Mouse (Mus musculus) G1E (cell line): ENCODE measurements around the gene Cacng2. TPM values are rescaled to one million over a fixed set of nuclear protein-coding genes. Genes with fewer than 3 reads are reported as not detected.

Experiments
- ATAC-seq: 2 replicates; pipeline ENCODE4 v1.8.0; 2016; ENCODE audit warnings: mild to moderate bottlenecking; ENCODE audit not compliant: insufficient number of reproducible peaks, poor library complexity, low FRiP score, severe bottlenecking; ENCODE audit errors: extremely low read depth
- DNase-seq: peaks from one replicate; pipeline ENCODE4 v3.0.0; 2012; ENCODE audit warnings: low spot score
- H3K27me3 ChIP-seq: 2 replicates; pipeline ENCODE4 v1.6.1; 2012; ENCODE audit warnings: mild to moderate bottlenecking, low read length, inconsistent platforms; ENCODE audit not compliant: insufficient read depth
- H3K36me3 ChIP-seq: replicated peaks from 2 replicates; pipeline ENCODE3; 2012; ENCODE audit warnings: mild to moderate bottlenecking, inconsistent platforms
- H3K4me1 ChIP-seq: 2 replicates; pipeline ENCODE4 v1.6.1; 2012; ENCODE audit warnings: low read depth, low read length, inconsistent platforms, mixed read lengths; ENCODE audit not compliant: insufficient read depth
- H3K4me3 ChIP-seq: 2 replicates; pipeline ENCODE4 v1.5.1; 2012; ENCODE audit warnings: low read depth, mild to moderate bottlenecking, inconsistent platforms, low read length, moderate library complexity, mixed read lengths
- H3K9me3 ChIP-seq: replicated peaks from 2 replicates; pipeline ENCODE4 v1.6.1; 2012; ENCODE audit warnings: inconsistent platforms
- CTCF ChIP-seq: IDR thresholded peaks from 2 replicates; pipeline ENCODE4 v1.5.1; 2012; ENCODE audit warnings: low read depth, low read length, inconsistent platforms, mixed read lengths
- GATA1 ChIP-seq: IDR thresholded peaks from 2 replicates; pipeline ENCODE4 v1.6.1; 2012; ENCODE audit warnings: borderline replicate concordance, low read length, inconsistent platforms, mixed read lengths
- GATA2 ChIP-seq: IDR thresholded peaks from 2 replicates; pipeline ENCODE4 v1.6.1; 2012; ENCODE audit warnings: low read depth, low read length, inconsistent platforms, borderline replicate concordance
- POLR2AphosphoS5 ChIP-seq: IDR thresholded peaks from 2 replicates; pipeline ENCODE4 v1.6.1; 2012; ENCODE audit warnings: low read depth, low read length, inconsistent platforms; ENCODE audit not compliant: insufficient replicate concordance
- TAL1 ChIP-seq: conservative IDR thresholded peaks from 2 replicates; pipeline ENCODE4 v1.6.1; 2012; ENCODE audit warnings: low read depth, low read length, inconsistent platforms, mixed read lengths
- polyA plus RNA-seq: library from polyadenylated mRNA; stranded (reverse); fragments of >175 nt; gene quantifications from 2 replicates; pipeline ENCODE4 v1.2.3, GENCODE M21; 2012
- total RNA-seq, 2 experiments: library from RNA; stranded (forward) in 1 of 2; stranded (reverse) in 1 of 2; fragments of 200-1000 nt in 1 of 2; fragments of >200 nt in 1 of 2; fragmentation: Nextera tagmentation in 1 of 2; gene quantifications; 2 replicates each; pipeline ENCODE4 v1.2.3; 2014 to 2017

Gene Cacng2
- total and polyA plus RNA-seq, 3 experiments = 0.05 TPM; not detected in 2

GRCm38 (mm10) chr15:78062467-78062866 is 57.4 kb downstream of the Cacng2 start:
- no peaks in the 10 kb centered on the region for H3K36me3 ChIP-seq
- no peak for DNase-seq
- TF ChIP-seq GATA2 (no peak), CTCF (no peak), POLR2AphosphoS5 (no peak), TAL1 (no peak), GATA1 (no peak)

GRCm38 (mm10) chr15:78056930-78057329 is 62.9 kb downstream of the Cacng2 start:
- no peaks in the 10 kb centered on the region for H3K4me1 ChIP-seq
- no peak for TF ChIP-seq GATA1
- TF ChIP-seq CTCF = no peak
- TF ChIP-seq TAL1 = no peak
- no peak for TF ChIP-seq POLR2AphosphoS5
- no peak for TF ChIP-seq GATA2

More at GRCm38 (mm10) chr15:78062467-78062866, 57.4 kb downstream of the Cacng2 start:
- no peaks in the 10 kb centered on the region for H3K4me1 ChIP-seq
- no peak overlapping the region for H3K4me3 ChIP-seq
- no peak for ATAC-seq
- H3K27me3 ChIP-seq = no peaks in the 10 kb centered on the region
- H3K9me3 ChIP-seq = no peaks in the 10 kb centered on the region

GRCm38 (mm10) chr15:78050682-78051081 is 69.1 kb downstream of the Cacng2 start:
- TF ChIP-seq TAL1 = no peak
- no peak for TF ChIP-seq POLR2AphosphoS5
- TF ChIP-seq GATA1 = no peak
- no peak for TF ChIP-seq GATA2
- no peak for TF ChIP-seq CTCF

More at GRCm38 (mm10) chr15:78056930-78057329, 62.9 kb downstream of the Cacng2 start:
- Histone ChIP-seq H3K4me3 (no peak overlapping the region), H3K9me3 (no peaks in the 10 kb centered on the region), H3K27me3 (no peaks in the 10 kb centered on the region), H3K36me3 (no peaks in the 10 kb centered on the region)
- ATAC-seq (no peak), DNase-seq (no peak)

GRCm38 (mm10) chr15:78049933-78050332 is 69.9 kb downstream of the Cacng2 start:
- TF ChIP-seq TAL1 (no peak), GATA1 (no peak), CTCF (no peak), POLR2AphosphoS5 (no peak), GATA2 (no peak)

More at GRCm38 (mm10) chr15:78050682-78051081, 69.1 kb downstream of the Cacng2 start:
- DNase-seq (no peak), ATAC-seq (no peak)
- Histone ChIP-seq H3K36me3 (no peaks in the 10 kb centered on the region), H3K27me3 (no peaks in the 10 kb centered on the region), H3K4me1 (no peaks in the 10 kb centered on the region), H3K4me3 (no peak overlapping the region), H3K9me3 (no peaks in the 10 kb centered on the region)

GRCm38 (mm10) chr15:78045842-78046241 is 74.0 kb downstream of the Cacng2 start:
- peaks cover 6% of the 10 kb centered on the region; the same call in 1 of the 2 replicates for H3K27me3 ChIP-seq
- ATAC-seq (no peak), DNase-seq (no peak)
- TF ChIP-seq GATA2 (no peak), GATA1 (no peak), POLR2AphosphoS5 (no peak), CTCF (no peak), TAL1 (no peak)
- H3K4me1 ChIP-seq = no peaks in the 10 kb centered on the region; the same call in 1 of the 2 replicates
- H3K36me3 ChIP-seq = no peaks in the 10 kb centered on the region
- H3K4me3 ChIP-seq = no peak overlapping the region
- no peaks in the 10 kb centered on the region for H3K9me3 ChIP-seq

More at GRCm38 (mm10) chr15:78049933-78050332, 69.9 kb downstream of the Cacng2 start:
- Histone ChIP-seq H3K36me3 (no peaks in the 10 kb centered on the region), H3K27me3 (peaks cover 3% of the 10 kb centered on the region; the same call in 1 of the 2 replicates), H3K4me1 (no peaks in the 10 kb centered on the region; the same call in 1 of the 2 replicates), H3K9me3 (no peaks in the 10 kb centered on the region), H3K4me3 (no peak overlapping the region)
- ATAC-seq = no peak
- no peak for DNase-seq

- H3K27me3 ChIP-seq = peaks cover 6% of the 10 kb centered on the region; the same call in 1 of the 2 replicates
- H3K4me3 ChIP-seq = no peak overlapping the region
- H3K4me1 ChIP-seq = no peaks in the 10 kb centered on the region; the same call in 1 of the 2 replicates
- no peaks in the 10 kb centered on the region for H3K36me3 ChIP-seq
- no peak for ATAC-seq
- TF ChIP-seq GATA2 (no peak), GATA1 (no peak), CTCF (no peak), TAL1 (no peak), POLR2AphosphoS5 (no peak)
- DNase-seq = no peak
- no peaks in the 10 kb centered on the region for H3K9me3 ChIP-seq
These were observed 74.5 kb downstream of the Cacng2 start for GRCm38 (mm10) chr15:78045314-78045713.
